Mouse (Mus musculus): ENCODE results near the gene Gch1. TPM values are rescaled to one million over a fixed set of nuclear protein-coding genes. Genes with fewer than 3 reads are reported as not detected.

The Gch1 gene
- polyA plus RNA-seq, 1 experiment from 2014 or later: 2.2 TPM

DNA sequence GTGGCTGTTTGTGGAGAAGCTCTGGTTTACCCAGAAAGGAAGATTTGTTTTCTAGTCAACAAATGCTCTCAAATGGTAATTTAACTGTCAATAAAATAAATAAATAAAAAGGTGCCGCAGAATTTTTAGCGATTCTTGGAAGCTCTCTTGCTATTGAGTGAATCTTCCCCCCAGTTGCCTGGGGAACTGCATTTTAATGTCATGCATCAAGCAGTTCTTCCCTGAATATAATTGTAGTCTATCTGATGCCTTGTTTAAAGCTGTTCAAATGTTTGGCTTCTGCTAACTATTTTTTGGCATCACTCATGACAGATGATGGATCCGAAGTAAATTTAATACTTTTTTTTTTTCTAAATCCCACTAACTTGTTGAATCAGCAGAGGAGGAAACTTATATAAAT is 8.1 kb upstream of the Gch1 start:
- in situ Hi-C loops (cut with MboI; ENCODE audit: low pct_unique_long_range_greater_than_20kb): no loop called here
- DNase-seq (ENCODE audit: low read depth, low spot score): no peak
- ChIA-PET CTCF (no interaction called here), POLR2A (no interaction called here)
- no peak for ATAC-seq
- no peak for TF ChIP-seq CTCF (IDR thresholded peaks at IDR 0.05)
- H3K27me3 ChIP-seq: peaks cover 4% of the 10 kb centered on the region

DNA sequence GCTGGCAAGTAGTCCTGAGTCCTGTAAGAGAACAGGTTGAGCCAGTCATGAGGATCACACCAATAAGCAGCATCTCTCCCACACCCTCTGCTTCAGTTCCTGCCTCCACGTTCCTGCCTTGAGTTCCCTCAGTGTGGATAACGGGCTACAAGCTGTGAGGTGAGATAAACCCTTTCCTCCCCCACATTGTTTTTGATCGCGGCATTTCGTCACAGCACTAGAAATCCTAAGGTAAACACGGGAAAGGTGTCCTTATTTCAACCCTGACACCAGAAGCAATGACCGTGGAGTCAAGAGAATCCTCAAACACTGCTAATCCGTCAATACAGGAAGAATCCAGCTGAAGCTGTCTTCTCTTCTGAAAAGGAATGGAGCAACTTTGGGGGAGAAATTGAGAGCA is 7.5 kb upstream of the Gch1 start:
- CTCF ChIA-PET: no interaction called here
- peaks cover 4% of the 10 kb centered on the region for H3K27me3 ChIP-seq
- in situ Hi-C loops (cut with MboI; ENCODE audit: low pct_unique_long_range_greater_than_20kb): no loop called here
- ATAC-seq (no peak), DNase-seq (ENCODE audit: low read depth, low spot score) (no peak)
- no peak for TF ChIP-seq CTCF (IDR thresholded peaks at IDR 0.05)
- POLR2A ChIA-PET: no interaction called here

DNA sequence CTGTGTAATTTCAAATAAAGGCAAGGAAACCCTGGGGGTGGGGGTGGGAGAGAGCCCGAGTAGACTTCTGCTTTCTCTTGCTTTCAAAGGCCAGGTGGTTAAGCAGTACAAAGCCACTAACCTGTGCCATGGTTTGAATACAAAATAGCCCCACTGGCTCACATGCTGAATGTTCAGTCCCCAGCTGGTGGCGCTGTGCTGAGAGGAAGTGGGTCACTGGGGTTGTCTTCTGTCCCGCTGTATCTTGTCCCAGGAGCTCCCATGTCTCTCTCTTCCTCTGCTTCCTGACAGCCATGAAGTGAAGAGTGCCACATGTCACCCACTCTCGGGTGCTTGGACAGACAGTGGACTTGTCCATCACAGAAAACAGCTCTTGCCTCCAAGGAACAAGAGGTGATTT is 4.9 kb upstream of the Gch1 start:
- peak; percentile 49 for TF ChIP-seq CTCF (IDR thresholded peaks at IDR 0.05)
- DNase-seq (ENCODE audit: low read depth, low spot score): no peak
- ChIA-PET POLR2A (no interaction called here), CTCF (no interaction called here)
- peaks cover 4% of the 10 kb centered on the region for H3K27me3 ChIP-seq
- ATAC-seq: no peak
- in situ Hi-C loops (cut with MboI; ENCODE audit: low pct_unique_long_range_greater_than_20kb): no loop called here

DNA sequence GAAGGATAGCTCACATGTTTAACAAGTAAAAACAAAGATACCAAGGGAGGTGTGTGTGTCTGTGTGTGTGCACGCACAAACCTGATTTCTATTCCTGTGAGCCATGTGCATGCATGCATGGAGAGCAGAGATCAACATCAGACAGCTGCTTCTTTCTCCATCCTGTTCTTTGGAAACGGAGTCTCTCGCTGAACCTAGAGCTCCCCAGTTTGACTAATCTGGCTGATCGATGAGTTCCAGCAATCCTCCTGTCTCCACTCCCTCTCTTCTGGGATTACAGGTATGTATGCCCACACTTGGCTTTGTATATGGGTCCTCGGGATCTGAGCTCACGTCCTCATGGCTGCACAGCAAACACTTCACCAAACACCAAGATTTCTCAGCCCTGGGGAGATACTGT is 4.3 kb upstream of the Gch1 start:
- DNase-seq (ENCODE audit: low read depth, low spot score) (no peak), ATAC-seq (no peak)
- peaks cover 4% of the 10 kb centered on the region for H3K27me3 ChIP-seq
- in situ Hi-C loops (cut with MboI; ENCODE audit: low pct_unique_long_range_greater_than_20kb): no loop called here
- POLR2A ChIA-PET: interaction anchor here (0.6 kb wide), 1 partner anchor 11 kb away, joined by 3 read pairs; no protein-coding TSS in a partner anchor
- no peak for TF ChIP-seq CTCF (IDR thresholded peaks at IDR 0.05)
- CTCF ChIA-PET: interaction anchor here (1.2 kb wide), 1 partner anchor 31 kb away, joined by 4 read pairs; no protein-coding TSS in a partner anchor

DNA sequence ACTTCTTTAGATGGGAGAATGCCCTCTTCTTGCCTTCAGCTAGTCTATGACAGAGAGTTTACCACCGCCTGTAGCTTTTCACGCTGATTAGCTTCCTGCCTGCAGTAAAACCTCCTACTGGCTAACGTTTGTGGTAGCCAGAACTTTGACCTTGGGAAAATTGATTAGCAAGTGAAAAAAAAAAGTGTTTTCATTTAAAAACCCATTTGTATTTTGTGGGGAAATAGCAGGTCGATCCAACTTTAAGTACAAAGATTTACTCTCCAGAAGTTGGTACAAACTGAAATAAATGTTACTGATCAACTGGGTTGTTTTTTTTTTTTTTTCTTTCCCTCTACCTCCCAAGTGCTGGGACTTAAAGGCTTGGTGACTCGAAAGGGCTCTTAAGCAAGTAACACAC is 2.6 kb upstream of the Gch1 start:
- ChIA-PET POLR2A (no interaction called here), CTCF (interaction anchor here (0.9 to 1.0 kb wide), 2 partner anchors 13 to 331 kb away, joined by 3 read pairs; no protein-coding TSS in a partner anchor)
- in situ Hi-C loops (cut with MboI; ENCODE audit: low pct_unique_long_range_greater_than_20kb): no loop called here
- no peak for TF ChIP-seq CTCF (IDR thresholded peaks at IDR 0.05)
- no peak for ATAC-seq
- no peak for DNase-seq (ENCODE audit: low read depth, low spot score)
- peaks cover 4% of the 10 kb centered on the region for H3K27me3 ChIP-seq

DNA sequence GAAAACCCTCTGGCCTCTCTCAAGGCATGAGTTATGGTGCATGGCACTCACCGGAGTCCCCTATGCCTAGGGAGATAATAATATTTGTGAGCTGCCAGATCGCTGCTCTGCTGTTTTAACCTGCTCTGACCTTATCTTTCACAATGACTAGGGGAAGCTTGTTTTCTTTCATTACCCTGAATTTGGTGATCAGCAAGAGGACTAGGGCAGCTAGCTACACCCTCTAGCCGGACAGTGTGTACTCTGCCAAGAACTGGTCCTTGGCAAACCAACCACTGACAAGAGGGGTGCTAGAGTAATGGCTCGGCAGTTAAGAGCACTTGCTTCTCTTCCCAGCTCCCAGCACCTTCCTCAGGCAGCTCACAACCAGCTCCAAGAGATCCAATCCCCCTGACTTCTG is 1.4 kb upstream of the Gch1 start:
- DNase-seq (ENCODE audit: low read depth, low spot score) (no peak), ATAC-seq (no peak)
- CTCF ChIA-PET: no interaction called here
- POLR2A ChIA-PET: no interaction called here
- in situ Hi-C loops (cut with MboI; ENCODE audit: low pct_unique_long_range_greater_than_20kb): no loop called here
- TF ChIP-seq CTCF (IDR thresholded peaks at IDR 0.05): no peak
- peaks cover 4% of the 10 kb centered on the region for H3K27me3 ChIP-seq

DNA sequence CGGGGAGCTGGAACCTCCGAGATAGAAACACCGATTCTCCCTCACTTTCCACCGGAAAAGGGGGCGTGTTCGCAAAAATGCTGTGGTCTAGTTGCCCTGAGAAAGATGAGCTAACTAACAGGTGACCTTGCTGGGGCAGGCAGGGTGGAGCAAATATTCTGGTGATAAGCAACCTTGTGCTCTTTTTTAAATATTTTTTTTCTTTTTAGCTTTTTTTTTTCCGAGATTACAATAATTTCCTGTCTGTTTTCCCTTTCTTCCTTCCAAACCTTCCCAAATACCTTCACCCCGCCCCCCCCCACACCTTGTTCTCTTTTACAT is 382 bp upstream of the Gch1 start:
- in situ Hi-C loops (cut with MboI; ENCODE audit: low pct_unique_long_range_greater_than_20kb): no loop called here
- DNase-seq (ENCODE audit: low read depth, low spot score) (no peak), ATAC-seq (peak; percentile 28)
- ChIA-PET POLR2A (interaction anchor here (1.1 kb wide), 1 partner anchor 11 kb away, joined by 3 read pairs; no protein-coding TSS in a partner anchor), CTCF (interaction anchor here (1.0 kb wide), 1 partner anchor 102 kb away, joined by 3 read pairs; no protein-coding TSS in a partner anchor)
- H3K27me3 ChIP-seq: no peaks in the 10 kb centered on the region
- TF ChIP-seq CTCF (IDR thresholded peaks at IDR 0.05): no peak

DNA sequence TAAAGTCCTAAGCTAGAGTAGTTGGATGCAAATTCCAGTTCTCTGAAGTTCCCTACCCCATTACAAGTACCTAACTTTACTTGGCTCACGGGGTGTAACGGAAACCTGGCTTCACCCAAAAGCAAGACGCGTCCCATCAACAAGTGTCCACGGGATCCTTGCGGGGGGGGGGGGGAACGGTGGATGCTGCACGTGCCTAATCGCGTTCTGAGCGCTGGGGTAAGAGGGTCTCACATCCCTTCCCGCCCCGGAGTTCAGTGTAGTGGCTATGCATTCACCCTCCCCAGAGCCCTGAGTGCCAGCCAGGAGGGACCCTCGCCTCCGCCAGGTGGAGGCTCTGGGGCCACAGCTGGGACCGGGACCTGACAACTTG is 752 bp downstream of the Gch1 start:
- no peaks in the 10 kb centered on the region for H3K27me3 ChIP-seq
- no peak for DNase-seq (ENCODE audit: low read depth, low spot score)
- in situ Hi-C loops (cut with MboI; ENCODE audit: low pct_unique_long_range_greater_than_20kb): no loop called here
- no peak for TF ChIP-seq CTCF (IDR thresholded peaks at IDR 0.05)
- no peak for ATAC-seq
- POLR2A ChIA-PET: interaction anchor here (0.7 to 1.1 kb wide), 2 partner anchors 10 to 1953 kb away, joined by 3 read pairs; no protein-coding TSS in a partner anchor
- CTCF ChIA-PET: no interaction called here

DNA sequence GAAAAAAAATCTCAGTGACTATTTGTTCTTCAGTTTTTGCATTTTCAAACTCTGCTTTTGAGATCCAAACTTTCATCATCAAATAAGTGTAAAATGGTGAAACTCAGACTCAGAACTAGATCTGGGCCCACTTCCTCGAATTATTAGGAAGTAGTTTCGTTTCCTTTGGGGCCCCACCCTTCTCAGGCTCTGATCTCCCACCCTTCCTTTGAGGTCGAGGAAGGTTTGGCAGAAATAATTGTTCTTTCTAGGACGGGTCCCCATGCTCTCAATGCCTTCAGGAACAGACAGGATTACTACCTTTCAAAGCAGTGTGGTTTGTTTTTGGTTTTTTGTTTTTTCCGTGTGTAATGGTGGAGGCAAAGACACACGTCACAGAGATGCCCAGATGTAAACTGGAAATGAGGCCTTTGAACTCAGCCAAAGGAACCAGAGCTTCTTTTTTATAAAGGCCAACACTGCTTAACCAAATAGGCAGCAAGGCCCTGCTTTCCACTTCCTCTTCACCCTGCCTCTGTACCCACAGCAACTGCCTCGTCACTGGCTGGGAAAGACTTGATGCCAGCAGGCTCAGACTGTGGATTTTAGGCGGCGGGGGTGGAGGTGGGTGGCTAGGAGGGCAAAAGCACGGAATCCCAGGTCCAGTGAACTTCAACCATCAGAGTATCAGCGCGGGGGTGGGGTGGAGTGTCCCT is 1.4 kb downstream of the Gch1 start:
- ATAC-seq (no peak), DNase-seq (ENCODE audit: low read depth, low spot score) (no peak)
- in situ Hi-C loops (cut with MboI; ENCODE audit: low pct_unique_long_range_greater_than_20kb): no loop called here
- no peak for TF ChIP-seq CTCF (IDR thresholded peaks at IDR 0.05)
- H3K27me3 ChIP-seq: no peaks in the 10 kb centered on the region
- ChIA-PET POLR2A (interaction anchor here (0.7 kb wide), 1 partner anchor 1952 kb away, joined by 3 read pairs; no protein-coding TSS in a partner anchor), CTCF (no interaction called here)

DNA sequence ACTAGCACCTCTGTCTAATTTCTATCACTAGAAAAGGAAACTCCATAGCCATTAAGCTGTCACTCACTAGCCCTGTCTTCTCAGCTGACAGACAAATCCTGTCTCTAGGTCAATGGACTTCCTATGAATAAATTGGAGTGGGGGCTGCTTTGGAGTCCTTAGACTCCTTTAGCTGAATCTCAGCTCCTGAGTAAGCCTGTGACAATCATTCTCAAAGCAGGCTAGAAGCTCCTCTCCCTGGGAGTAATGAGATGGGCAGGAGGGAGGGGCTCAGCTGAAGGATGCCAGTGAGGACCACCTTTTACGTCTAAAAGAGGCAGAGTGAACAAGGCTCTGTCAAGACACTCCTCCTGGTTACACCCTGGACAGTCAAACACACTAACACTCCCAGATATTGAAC is 2.0 kb downstream of the Gch1 start:
- CTCF ChIA-PET: no interaction called here
- no peak for DNase-seq (ENCODE audit: low read depth, low spot score)
- in situ Hi-C loops (cut with MboI; ENCODE audit: low pct_unique_long_range_greater_than_20kb): no loop called here
- H3K27me3 ChIP-seq: no peaks in the 10 kb centered on the region
- POLR2A ChIA-PET: no interaction called here
- no peak for TF ChIP-seq CTCF (IDR thresholded peaks at IDR 0.05)
- no peak for ATAC-seq

DNA sequence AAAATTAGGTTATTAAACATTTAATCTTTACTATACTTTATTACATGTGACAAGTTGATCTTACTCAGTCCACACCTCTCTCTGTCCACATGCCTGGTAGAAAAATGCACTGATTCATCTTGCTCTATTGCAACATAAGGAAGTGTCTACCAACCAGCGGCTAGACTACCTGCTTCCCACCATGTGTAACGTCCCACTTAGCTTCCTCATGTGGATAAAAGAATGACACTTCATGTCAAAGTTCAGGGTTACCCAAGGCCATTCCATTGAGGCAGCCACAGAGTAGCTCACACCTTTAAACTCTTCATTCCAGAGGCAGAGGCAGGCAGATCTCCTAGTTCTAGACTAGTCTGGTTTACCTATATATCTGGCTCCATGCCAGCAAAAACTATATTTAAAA is 2.7 kb downstream of the Gch1 start:
- ATAC-seq: no peak
- no peak for TF ChIP-seq CTCF (IDR thresholded peaks at IDR 0.05)
- no peak for DNase-seq (ENCODE audit: low read depth, low spot score)
- in situ Hi-C loops (cut with MboI; ENCODE audit: low pct_unique_long_range_greater_than_20kb): no loop called here
- POLR2A ChIA-PET: no interaction called here
- no peaks in the 10 kb centered on the region for H3K27me3 ChIP-seq
- CTCF ChIA-PET: no interaction called here
